Mouse (Mus musculus): Measurements from ENCODE around the gene Tenm3.

Tenm3 gene

DNA sequence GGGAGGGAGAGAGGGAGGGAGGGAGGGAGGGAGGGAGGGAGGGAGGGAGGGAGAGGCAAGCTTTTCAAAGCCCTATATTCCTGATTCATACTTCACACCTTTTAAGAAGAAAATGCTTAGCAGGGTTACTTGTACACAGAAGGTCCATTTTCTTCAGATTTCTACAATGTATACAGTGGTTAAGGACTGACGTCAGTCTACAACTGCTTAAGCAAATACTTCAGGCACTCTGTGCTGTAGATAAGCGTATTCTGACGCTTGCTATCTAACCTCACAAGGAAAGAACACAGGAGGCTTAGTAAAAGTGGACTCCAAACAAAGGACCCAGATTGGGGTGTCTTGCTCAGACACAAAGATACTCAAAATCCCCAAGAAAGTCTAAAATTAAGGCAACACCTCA, 34.6 kb downstream of the Tenm3 start:
- no peak for DNase-seq (ENCODE audit: low read depth)

DNA sequence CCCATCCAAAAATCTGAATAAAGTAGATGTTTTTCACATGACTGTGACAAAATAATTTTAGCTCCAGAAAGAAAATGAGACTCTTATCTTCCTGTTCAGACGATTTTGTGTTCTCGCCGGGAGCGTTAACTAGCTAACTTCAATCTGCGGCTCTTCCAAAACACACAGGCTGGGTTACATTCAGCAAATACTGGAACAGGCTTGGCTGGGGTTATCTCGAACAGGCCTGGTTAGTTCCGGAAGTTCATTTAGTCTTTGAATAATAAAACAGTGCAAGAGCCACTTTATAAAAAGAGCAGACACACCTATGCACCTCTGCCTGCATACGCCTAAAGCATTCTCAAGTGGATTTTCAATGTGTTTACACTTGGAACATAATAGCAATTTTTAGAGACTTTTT, 40.7 kb downstream of the Tenm3 start:
- DNase-seq (ENCODE audit: low read depth) = no peak

DNA sequence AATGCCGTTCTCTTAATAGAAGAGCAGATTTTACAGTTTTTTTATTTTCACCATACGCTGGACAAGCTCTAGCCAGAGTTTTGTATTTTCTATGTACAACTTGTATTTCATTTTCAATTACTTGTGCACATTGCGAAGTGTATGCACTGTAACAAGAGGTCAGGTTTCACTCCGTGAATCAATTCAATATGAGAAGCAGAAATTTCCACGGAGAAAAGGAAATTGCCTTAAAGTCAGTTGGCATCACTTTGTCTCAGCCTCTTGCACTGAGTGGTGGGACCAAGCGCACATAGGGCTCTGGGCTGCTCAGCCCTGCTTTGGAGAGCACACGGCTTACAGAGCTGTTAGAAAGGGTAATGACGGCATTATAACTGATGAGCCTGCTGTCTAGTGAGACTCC, 41.5 kb downstream of the Tenm3 start:
- no peak for DNase-seq (ENCODE audit: low read depth)

DNA sequence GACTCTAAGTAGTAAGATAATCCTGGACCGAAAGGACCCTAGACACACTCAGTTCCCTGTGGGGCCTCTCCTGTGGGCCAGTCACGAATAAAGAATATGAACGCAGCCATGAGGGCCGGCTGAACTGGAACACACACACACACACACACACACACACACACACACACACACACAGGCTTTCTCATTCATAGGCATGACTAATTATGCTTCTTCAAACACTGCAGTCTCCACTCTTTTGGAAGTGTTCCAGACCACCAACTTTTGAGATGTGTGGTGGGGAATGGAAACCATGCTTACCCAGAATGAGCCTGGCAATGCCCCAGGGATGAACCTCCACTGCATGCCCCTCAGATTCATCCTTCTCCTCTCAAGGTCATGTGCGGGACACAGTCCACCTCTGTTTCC, 45.8 kb downstream of the Tenm3 start:
- no peak for DNase-seq (ENCODE audit: low read depth)

DNA sequence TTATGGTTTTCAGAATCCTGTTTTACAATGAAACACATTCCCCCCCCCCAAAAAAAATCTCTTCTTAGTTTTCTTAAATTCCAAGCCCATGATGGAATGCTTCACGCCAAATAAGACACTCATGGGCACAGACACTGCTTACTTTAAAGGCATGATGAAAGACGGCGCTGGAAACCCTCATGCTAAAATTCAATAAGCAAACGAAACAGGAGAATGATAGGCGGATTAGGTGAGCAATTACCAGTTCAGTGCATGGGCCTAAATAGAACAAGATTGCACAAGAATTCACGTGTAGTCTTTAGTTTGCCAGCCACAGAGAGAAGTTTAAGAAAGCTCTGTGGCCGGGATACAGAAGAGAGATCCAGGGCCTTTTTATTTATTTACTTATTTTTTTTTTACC, 49.5 kb downstream of the Tenm3 start:
- no peak for DNase-seq (ENCODE audit: low read depth)

DNA sequence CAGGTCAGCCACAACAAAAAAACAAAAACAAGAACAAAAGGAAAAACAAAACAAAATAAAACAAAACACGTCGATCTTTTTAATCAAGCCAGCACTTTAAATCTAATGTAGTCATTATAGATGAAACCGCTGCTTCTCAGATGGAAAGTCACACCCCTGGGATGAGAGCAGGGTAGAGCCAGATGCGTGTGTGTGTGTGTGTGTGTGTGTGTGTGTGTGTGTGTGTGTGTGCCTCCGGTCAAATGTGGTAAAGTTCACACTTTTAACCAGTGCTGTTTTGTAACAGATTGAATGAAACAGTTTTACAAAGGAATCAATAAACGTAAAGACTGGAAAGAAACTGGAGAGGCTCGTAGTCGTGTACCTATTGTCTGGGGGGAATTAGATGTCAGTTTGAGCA, 50.0 kb downstream of the Tenm3 start:
- DNase-seq (ENCODE audit: low read depth) = no peak

DNA sequence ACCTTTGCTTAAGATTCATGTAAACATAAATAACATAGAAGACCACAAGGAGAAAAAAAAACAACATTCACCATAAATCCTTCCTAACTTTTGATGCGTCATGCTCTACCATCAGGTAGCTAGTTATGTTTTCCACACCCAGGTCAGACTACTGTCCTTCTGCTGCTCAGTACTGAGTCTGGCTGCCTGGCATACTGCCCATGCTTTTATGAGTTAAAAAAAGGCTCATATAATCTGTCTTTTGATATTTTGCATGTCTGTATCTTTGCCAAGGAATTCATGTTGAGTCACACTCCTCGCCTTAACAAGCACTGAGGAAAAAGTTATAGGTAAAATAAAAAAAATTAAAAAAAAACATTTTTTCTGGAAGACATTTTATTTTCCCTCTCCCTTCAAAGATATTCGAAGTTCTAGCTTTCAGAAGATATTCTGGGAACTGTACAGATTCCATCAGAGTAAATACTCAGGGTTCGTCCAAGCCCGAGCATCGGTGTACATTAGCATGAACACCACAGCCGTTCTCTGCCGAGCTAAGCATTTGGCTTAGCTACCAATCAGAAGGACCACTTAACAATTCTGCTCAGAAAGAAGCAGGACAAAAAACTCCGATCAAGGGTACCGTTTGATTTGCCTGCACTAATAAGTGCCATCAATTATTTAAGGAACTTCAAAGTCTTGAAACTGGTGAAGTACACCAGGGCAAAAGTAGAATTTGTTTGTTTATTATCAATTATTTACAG, 51.0 kb downstream of the Tenm3 start:
- DNase-seq (ENCODE audit: low read depth) = no peak

DNA sequence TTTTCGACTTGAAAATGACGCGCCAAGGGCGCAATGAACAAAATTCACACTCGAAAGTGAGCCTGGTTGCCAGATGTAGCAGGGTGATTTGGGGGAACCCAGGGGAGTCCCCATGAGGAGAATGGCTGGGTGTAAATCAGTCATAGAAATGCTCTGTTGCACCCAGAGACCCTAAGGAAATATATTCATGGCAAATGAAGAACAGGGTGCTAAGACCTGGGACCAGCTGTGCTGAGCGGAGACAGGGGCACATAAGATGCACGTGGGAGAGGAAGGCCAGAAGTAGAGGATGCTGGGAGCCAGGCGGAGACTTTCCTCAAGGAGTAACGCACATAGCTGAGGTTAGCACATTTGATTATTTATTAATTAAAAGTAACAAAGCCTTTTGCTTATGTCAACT, 60.4 kb downstream of the Tenm3 start:
- DNase-seq (ENCODE audit: low read depth) = no peak

DNA sequence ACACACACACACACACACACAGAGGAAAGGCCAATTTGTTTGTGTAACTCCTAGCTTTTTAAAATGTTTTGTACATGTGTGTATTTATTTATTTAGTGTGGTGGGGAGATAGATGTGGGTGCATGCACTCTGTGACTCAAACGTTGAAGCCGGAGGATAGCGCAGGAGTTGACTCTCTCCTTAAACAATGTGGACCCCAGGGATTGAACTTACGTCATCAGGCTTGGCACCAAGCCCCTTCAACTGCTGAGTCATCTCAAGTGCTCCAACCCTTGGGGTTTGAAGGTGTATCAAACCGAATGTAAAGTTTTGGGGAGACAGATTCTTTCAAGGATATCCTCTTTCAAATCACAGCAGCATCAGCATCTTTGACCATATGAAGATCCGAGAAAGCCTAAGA, 63.1 kb downstream of the Tenm3 start:
- DNase-seq (ENCODE audit: low read depth) = no peak

DNA sequence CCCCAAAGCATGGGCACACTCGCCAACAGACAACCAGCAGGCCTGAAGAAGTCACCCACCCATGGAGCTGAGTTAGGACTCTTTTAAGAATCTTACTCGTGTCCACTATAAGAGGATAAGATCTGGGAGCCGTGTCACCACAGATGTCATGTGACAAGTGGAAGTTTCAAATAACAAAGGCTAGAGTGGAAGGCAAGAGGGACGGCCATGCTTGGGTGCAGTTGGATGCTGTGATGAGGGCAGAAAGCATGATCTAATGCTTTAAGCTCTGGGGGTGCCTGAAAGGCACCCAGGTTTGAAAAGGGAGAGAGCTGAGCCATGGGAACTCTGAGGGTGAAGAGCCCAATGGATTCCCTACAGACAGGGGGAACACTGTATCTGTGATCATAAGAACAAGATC, 64.6 kb downstream of the Tenm3 start:
- no peak for DNase-seq (ENCODE audit: low read depth)

DNA sequence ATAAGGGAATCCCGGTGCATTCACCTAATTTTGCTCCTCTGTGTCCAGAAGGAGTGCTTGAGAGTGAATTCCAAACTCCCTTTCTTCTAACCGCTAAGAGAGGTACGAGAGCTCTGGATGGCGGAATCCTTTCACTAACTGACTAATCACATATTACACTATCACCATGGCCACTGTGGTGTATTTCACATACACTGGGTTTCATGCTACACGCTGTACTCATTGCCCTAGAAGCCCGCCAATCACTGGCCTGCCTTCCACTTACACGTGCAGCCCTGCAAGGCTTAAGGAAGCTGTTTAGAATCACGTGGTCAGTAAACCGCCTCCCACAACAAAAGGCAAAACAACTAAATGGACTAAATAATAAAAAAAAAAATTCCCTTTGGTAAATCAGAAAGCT, 67.7 kb downstream of the Tenm3 start:
- no peak for DNase-seq (ENCODE audit: low read depth)

DNA sequence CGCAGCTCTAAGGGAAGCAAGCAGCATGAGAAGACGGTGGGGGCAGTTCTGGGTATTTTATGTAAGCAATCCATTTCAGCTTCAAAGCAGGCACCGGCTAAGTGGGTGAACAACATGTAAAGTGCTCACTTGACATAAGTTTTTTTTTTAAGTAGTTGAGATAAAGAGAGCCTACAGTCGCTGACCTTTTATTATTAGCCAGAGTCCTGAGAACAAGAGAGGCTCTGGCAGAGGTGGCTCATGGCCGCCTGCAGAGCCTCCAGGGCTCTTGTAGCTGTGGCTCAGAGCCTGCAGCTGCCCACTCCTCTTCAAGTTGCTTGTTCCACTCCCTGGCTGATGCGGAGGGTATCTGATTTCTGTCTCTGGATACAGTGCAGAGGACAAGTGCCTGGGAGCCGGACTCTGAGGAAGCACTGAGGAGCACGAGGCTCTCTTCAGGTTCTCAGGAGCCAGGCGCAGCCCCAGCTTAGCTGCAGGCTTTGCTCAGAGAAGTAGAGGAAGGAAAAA, 68.2 kb downstream of the Tenm3 start:
- no peak for DNase-seq (ENCODE audit: low read depth)

DNA sequence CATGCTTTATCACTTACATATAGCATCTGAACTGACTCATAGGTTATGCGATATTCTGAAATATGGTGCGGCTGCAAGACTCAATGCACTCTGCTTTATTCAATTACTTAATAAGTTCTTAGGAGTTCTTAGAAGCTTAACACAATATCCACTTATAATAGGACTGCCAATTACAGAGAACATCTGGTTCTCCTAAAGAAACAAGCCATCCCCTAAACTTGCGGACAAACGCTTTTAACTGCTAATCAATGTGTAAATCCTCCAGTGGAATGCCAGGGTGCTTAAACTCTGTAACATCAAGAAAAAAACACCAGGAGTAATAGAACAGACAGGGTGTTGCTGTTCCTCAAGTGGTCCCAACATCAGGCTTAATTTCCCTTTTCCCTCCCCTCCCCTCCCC, 68.9 kb downstream of the Tenm3 start:
- DNase-seq (ENCODE audit: low read depth) = no peak

DNA sequence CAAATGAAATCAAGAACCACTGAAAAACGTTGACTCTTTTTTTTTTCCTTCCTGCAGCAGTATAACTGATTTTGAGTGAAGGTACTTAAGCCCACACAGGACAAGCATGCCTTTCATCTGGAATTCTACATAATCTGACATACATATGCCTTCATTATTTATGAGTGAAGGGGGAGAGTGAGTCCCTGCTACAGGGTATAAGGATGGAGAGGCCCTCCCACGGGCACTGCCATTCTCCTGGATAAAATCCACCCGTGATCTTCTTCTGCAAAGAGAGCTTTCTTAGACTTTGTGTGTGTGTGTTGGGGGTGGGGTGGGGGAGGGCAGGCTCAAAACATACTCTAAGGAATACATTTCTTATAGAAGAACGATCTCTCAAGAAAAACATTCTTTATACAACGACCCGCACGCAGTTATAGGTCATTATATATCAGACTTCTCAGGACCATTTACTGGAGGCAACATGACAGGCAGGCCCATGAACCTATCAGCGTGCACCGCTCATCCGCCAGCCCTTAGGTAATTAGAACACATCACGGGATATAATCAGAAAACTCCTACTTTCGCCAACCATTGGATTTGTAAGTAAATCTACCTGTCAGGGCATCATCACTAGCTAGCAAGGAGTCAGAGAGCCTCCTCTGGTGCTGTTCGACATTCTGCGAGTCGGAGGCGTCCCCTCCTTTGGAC, 77.1 kb downstream of the Tenm3 start:
- no peak for DNase-seq (ENCODE audit: low read depth)

DNA sequence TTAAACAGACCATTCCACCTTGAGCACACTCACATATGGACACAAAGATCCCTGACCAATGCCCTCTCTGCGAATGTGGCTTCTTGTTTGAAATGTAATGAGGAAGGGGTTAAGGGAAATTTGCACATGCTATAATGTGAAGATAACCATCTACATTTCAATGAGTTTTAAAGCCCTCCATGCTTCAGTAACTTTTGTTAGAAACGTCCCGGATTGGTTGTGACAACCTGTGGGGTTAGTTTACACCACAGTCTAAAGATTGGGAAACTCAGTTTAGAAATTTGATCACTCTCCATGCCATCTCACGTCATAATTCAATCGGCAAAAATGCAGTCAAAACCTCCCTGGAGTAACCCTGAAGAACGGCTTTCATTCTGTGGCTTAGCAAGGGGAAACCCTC, 78.5 kb downstream of the Tenm3 start:
- no peak for DNase-seq (ENCODE audit: low read depth)

DNA sequence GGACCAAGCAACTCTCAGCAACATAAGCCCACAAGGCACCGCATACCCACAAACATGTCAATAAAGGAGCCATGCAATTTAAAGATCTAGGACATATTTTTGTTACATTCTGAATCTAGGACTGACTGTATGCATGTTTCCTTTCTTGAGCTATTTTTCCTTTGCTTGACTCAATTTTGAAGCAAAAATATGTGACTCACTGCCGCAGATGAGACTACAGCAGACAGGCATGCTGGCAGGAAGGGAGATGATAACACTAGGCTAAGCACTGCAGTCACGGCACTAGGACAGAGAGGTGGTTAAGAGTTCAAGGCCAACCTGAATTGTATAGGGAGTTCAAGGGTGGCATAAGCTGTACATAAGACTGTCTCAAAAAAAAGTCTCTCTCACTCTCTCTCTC, 79.7 kb downstream of the Tenm3 start:
- no peak for DNase-seq (ENCODE audit: low read depth)

DNA sequence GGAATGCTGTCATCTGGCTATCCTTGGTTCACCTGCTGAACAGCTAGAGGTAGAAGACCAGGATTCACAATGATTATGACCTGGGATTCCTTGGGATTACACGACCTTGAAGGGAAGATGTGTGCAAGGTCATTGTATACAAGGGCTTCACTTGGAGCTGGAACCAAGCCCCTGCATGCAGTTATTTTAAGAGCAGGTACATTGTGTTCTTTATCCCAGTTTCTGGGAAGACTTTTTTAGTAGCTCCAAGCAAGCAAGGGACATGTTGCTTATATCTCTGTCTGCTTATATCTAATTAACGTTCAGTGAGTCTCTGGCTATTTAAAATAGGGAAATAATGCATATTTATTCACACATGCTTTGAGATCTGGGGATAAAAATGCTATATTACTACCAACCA, 86.9 kb downstream of the Tenm3 start:
- no peak for DNase-seq (ENCODE audit: low read depth)

DNA sequence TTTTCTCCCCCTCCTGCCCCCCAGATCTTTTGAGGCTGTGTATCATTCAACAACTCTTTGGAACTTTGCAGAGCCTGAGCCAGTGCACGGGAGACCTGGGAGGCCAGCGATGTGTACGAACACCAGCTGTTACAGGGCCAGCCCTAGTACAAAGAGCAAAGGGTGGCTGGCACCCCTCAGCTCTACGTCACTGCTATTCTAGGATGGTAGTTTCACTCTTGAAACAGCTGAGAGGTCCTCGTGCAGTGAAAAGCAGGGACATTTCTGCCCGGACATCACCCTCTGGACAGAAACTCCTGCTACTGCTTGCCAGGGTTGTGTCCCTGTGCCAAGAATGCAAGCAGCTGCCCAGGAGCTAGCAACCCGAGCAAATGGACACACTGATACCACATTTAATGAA, 88.3 kb downstream of the Tenm3 start:
- no peak for DNase-seq (ENCODE audit: low read depth)

DNA sequence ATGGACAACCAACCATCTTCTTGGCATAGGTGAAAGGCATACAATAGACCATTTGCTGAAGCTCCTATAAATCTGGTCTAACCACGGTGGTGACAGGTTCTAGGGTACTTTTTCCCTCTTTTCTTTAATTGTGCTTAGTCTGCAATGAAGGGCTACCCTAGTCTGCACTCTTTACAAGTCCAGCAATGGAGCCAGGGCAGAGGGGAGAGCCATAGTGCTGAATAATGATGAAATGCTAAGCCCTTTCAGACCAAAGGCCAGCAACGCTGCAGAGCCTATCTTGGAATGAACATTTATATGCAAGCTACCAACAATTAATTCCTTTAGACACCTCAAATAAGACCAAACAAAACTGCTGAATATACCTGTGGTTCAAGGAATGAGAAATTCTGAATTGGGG, 88.8 kb downstream of the Tenm3 start:
- DNase-seq (ENCODE audit: low read depth) = no peak

DNA sequence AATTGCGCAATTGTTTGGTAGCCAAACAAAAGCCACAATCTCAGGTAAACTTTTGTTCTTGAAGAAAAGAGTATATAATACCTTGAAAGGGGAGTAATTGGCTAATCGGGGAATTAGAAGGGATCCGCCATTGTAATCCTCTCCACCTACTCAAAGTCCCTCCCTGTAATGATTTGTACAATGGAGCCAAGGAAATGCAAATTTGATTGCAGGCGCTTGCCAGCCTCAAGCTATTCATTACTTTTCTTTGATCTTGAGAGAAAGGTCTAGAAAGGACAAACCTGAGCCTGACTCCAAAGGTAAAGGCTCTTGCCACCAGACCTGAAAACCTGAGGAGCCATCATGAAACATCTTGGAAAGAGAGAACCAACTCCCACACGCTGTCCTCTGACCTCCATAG, 91.8 kb downstream of the Tenm3 start:
- DNase-seq (ENCODE audit: low read depth) = no peak

DNA sequence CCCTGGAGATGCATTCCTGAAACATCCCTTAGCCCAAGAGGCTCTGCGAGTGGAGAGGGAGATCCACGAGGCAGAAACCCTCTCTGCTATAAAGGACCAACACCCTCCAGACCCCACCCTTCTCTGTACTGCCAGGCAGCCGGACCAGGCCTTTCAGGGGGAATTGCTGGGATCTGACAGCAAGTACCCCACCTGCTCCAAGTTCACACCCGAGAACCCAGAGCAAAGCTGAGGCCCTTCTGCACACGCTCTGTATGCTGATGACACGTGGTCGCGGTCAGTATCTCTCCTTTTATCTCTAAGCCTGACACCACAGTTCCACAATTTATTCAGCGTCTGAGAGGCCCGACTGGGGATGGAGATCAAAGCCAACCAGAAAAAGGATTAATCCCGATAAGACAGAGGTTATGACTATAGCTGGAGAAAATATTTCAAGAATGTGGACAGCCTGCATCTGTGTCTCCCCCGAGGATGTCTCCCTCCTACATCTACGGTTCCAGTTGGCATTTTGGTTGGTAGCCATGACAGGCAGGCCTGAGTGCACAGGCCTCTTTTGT, 95.2 kb downstream of the Tenm3 start:
- no peak for DNase-seq (ENCODE audit: low read depth)

DNA sequence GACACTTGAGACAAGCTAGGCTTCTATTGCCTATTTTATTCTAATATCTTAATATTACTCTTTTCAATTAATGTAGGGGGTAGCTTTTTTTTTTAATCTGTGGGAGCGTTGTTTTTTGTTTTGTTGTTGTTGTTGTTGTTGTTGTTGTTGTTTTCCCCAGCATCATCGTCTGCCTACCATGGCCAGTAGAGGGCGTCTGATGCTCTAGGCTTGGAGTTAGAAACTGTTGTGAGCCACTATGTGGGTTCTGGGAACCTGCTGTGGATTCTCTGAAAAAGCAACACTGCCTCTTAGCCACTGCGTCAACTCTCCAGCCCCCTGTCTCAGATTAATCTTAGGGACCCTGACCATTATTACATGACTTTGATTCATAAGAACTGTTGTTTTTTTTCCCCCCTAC, 99.8 kb downstream of the Tenm3 start:
- DNase-seq (ENCODE audit: low read depth) = no peak

DNA sequence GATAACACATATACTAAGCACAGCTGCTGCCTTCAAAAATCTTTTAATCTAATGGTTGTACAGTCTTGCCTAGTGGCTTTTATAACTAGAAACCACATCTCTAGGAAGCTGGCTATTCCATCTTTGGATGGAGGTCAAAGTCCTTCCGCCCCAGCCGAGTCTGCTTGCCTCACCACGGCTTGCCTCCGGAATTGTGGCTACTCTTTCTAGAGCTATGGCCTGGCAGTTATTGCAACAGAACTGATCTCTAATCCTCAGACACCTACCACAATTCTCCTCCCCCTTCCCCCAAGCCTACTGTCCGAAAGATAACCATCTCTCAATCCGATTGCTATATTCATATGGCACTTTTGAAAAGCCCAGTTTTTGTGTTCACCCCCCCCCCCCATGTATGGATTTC, 101.0 kb downstream of the Tenm3 start:
- no peak for DNase-seq (ENCODE audit: low read depth)

DNA sequence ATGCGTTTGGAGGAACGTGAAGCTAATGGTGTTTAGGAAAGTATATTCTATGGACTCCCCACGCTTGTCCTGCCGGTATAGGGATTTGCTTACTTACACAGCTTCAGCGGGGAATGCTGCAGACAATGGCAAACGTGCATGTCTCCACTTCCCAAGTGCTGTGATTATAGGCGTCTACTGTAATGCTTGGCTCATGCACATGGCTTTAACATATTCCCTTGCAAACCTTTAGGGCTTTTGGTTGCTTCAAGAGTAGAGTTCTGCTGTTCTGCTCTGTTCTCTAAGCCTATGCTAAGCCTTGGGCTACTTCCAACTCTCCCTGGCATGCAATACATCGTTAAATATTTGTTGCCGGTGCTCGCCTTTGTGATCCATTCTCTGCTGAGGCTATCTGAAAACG, 102.8 kb downstream of the Tenm3 start:
- no peak for DNase-seq (ENCODE audit: low read depth)

All from naive thymus-derived CD4-positive, alpha-beta T cell, adult 2 months (primary cell).